28 mouse cellular contexts compared by ENCODE assay signal in the genomic region with DNA sequence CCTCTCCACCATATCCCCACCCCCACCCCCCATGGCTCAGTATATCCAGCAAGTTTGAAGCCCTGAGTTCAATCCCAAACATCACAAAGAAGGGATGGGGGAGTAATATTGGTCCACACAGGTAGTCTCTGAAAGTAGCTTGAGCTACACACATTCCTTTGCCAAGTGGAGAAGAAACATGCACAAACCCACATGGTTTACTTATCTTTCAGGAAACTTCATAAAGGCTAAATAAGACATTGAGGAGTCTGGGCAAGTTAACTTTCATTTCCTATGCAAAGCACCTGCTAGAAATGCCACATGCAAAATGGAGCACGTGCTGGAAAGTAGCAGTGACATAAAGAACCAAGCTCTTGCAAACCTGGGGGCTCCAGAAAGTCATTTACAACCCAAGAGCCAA. TPM values are rescaled to one million over a fixed set of nuclear protein-coding genes. Genes with fewer than 3 reads are reported as not detected.
"Had no signal": no experiment of that assay in that cellular context is flagged by ENCODE, and none has a peak within 500 bp of the region (broad histone marks: within the 10 kb centered on the region; RNA-seq: fewer than 3 reads in every experiment).

No protein-coding gene starts in this region.

- H3K4me3 ChIP-seq: layer of hippocampus, adult 2 months; left cerebral cortex, adult 2 months; lung, embryonic 15.5 days; midbrain, embryonic 10.5 days; midbrain, embryonic 13.5 days; myocyte; neural tube, embryonic 13.5 days had no signal

- H3K27me3 ChIP-seq: lung, embryonic 15.5 days; megakaryocyte, embryonic 14.5 days; midbrain, embryonic 13.5 days; neural tube, embryonic 13.5 days had no signal

- H3K9ac ChIP-seq: lung, embryonic 15.5 days; midbrain, embryonic 13.5 days; neural tube, embryonic 13.5 days had no signal

- H3K4me1 ChIP-seq: lung, embryonic 15.5 days; midbrain, embryonic 10.5 days; midbrain, embryonic 13.5 days; neural tube, embryonic 13.5 days had no signal

- ATAC-seq: intestine, embryonic 16.5 days; midbrain, embryonic 13.5 days; midbrain, embryonic 16.5 days had no signal

- H3K27ac ChIP-seq: kidney, postnatal 0 days; layer of hippocampus, adult 2 months; left cerebral cortex, adult 2 months; lung, embryonic 15.5 days; midbrain, embryonic 10.5 days; midbrain, embryonic 13.5 days; neural tube, embryonic 13.5 days; stomach, postnatal 0 days had no signal

- H3K9me3 ChIP-seq: lung, embryonic 15.5 days; megakaryocyte, embryonic 14.5 days; midbrain, embryonic 10.5 days; midbrain, embryonic 13.5 days; neural tube, embryonic 13.5 days had no signal

- H3K4me2 ChIP-seq: lung, embryonic 15.5 days; midbrain, embryonic 13.5 days; neural tube, embryonic 13.5 days had no signal

- DNase-seq: kidney, adult 18-20 months; kidney, postnatal 25 days; layer of hippocampus, adult 9-11 months; lung, adult 18-20 months; lung, postnatal 10 days; lung, postnatal 36 days; retina, postnatal 1 day; thymus, adult 2 months; thymus, postnatal 14 days; thymus, postnatal 4 days had no signal

RNA-seq across cellular contexts. Expression of a gene that starts 36.0 kb away (rescaled TPM):
- polyA plus RNA-seq: intestine, embryonic 16.5 days; kidney, embryonic 14.5 days; kidney, postnatal 0 days; limb, embryonic 11.5 days; lung, embryonic 15.5 days; midbrain, embryonic 13.5 days; midbrain, embryonic 16.5 days; myocyte; neural tube, embryonic 13.5 days; stomach, embryonic 14.5 days; stomach, postnatal 0 days had no signal

RNA-seq across cellular contexts. Expression of a gene that starts 45.1 kb away (rescaled TPM):
- polyA plus RNA-seq: large intestine, adult 2 months; small intestine, adult 2 months; spleen, adult 2 months had no signal

RNA-seq across cellular contexts. Expression of a gene that starts 46.9 kb away (rescaled TPM):
- polyA plus RNA-seq: stomach, embryonic 14.5 days had no signal
